Mouse (Mus musculus) heart, embryonic 12.5 days (tissue): ENCODE results near the gene Mdga1. TPM values are rescaled to one million over a fixed set of nuclear protein-coding genes. Genes with fewer than 3 reads are reported as not detected.

Experiments used
- ATAC-seq: fragments of 200-750 bp; cut with Nextera tagmentation; 2 replicates; pipeline ENCODE4 v1.8.0; 2017; ENCODE audit warnings: moderate TSS enrichment, moderate library complexity; ENCODE audit not compliant: insufficient number of reproducible peaks, low FRiP score
- H3K27ac ChIP-seq: fragments of 300-500 bp; sonication (generic); 2 replicates; pipeline ENCODE4 v1.5.1; 2016; ENCODE audit warnings: mild to moderate bottlenecking, moderate library complexity; ENCODE audit not compliant: poor library complexity, severe bottlenecking
- H3K27me3 ChIP-seq: fragments of 300-500 bp; sonication (generic); replicated peaks from 2 replicates; pipeline ENCODE4 v1.6.1; 2016; ENCODE audit warnings: mild to moderate bottlenecking, moderate library complexity
- H3K36me3 ChIP-seq: fragments of 300-500 bp; sonication (generic); 2 replicates; pipeline ENCODE4 v1.6.1; 2016; ENCODE audit warnings: mild to moderate bottlenecking, moderate library complexity
- H3K4me1 ChIP-seq: fragments of 300-500 bp; sonication (generic); replicated peaks from 2 replicates; pipeline ENCODE4 v1.6.1; 2016; ENCODE audit warnings: mild to moderate bottlenecking
- H3K4me2 ChIP-seq: fragments of 300-500 bp; sonication (generic); 2 replicates; pipeline ENCODE4 v1.6.1; 2016; ENCODE audit warnings: mild to moderate bottlenecking, moderate library complexity
- H3K4me3 ChIP-seq: fragments of 300-500 bp; sonication (generic); 2 replicates; pipeline ENCODE4 v1.5.1; 2016; ENCODE audit warnings: mild to moderate bottlenecking
- H3K9ac ChIP-seq: fragments of 300-500 bp; sonication (generic); 2 replicates; pipeline ENCODE4 v1.6.1; 2016; ENCODE audit warnings: mild to moderate bottlenecking, moderate library complexity
- H3K9me3 ChIP-seq: fragments of 300-500 bp; sonication (generic); replicated peaks from 2 replicates; pipeline ENCODE4 v1.6.1; 2016; ENCODE audit warnings: mild to moderate bottlenecking, moderate library complexity
- WGBS: fragments of 180-500 bp; shearing (Covaris S2); methylation state at CpG from one replicate; pipeline ENCODE4 v1.1.7; 2016; 5-methylcytosine and 5-hydroxymethylcytosine counted together
- polyA plus RNA-seq: library from polyadenylated mRNA; unstranded; fragments of >200 nt; fragmentation: Nextera tagmentation; extraction: Ambion mirVana; gene quantifications from 2 replicates; pipeline ENCODE4 v1.2.1, GENCODE M21; 2016

Gene Mdga1
- polyA plus RNA-seq: 3.9 and 6.2 TPM in 2 replicates

DNA sequence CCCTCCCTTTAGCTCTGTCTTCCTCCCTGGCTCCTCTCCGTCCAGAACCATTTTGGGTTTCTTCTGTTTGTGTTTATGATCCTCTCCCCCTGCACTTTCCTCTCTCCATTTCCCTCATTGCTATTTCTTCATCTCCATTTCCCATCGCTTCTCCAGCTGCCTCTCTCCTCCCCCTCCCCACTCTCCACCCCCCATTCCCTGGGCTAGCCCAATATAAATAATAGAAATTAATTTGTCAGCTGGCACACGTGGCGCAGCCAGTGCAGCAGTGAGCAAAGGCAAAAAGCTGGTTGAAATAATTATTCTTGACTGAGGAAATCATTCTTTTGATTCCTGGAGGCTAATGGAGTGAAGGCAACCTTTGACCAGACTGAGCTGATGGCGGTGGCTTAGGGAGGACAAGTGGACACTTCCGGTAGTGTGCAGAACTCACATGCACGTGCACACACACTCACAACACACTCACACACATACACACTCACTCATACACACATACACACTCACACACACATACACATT lies at the start of gene Mdga1:
Gene Mdga1, minus strand, starts transcription at position 51 of the 519 bp plus-strand sequence.
- H3K36me3 ChIP-seq: no peaks in the 10 kb centered on the region
- no peak within 1 kb of the TSS for H3K27ac ChIP-seq
- no peak within 1 kb of the TSS for H3K4me3 ChIP-seq
- H3K9ac ChIP-seq: no peak within 1 kb of the TSS
- peaks cover 15% of the 10 kb centered on the region for H3K27me3 ChIP-seq
- H3K4me2 ChIP-seq: no peak within 1 kb of the TSS
- ATAC-seq: no peak
- peaks cover 3% of the 10 kb centered on the region; the same call in 1 of the 2 replicates for H3K4me1 ChIP-seq
- 82% methylated on average over 7 of the region's 7 CpGs for WGBS
- H3K9me3 ChIP-seq: no peaks in the 10 kb centered on the region

DNA sequence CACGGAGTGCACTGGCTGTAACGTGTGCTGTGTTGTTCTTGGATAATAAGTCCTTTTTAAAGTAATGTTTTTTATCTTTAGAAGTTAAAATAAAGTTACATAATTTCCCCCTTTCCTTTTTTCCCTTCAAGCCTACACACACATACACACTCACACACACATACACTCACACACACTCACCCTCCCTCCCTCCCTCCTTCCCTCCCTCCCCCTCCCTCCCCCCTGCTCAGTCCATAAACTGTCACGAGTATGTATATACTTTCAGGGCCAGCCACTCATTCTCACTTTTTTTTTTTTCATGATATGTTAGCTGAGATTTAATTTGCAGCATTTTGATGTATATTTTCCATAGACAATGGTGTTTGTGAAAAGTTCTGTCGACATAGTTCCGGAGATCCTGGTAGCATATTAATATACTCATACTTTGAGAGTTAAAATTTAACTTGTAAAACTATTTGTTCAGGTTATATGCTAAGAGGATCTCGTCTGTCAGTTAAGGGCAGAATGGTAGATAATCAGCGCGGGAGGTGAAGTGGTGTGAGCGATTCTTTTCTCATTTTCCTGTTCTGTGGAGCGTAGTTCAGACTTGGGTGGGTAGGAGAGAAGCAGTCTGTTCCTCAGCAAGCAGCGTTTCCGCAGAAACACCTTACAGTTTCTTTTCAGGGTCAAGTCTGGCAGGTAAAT lies 49.2 kb upstream of the Mdga1 start:
- ATAC-seq: no peak
- H3K36me3 ChIP-seq: peaks cover 3% of the 10 kb centered on the region; the same call in 1 of the 2 replicates
- WGBS: 76% methylated on average over 12 of the region's 12 CpGs
- H3K4me2 ChIP-seq: no peak overlapping the region
- no peaks in the 10 kb centered on the region for H3K27me3 ChIP-seq
- H3K9me3 ChIP-seq: no peaks in the 10 kb centered on the region
- no peak overlapping the region for H3K4me3 ChIP-seq
- H3K27ac ChIP-seq: no peak overlapping the region
- no peak overlapping the region for H3K9ac ChIP-seq
- peaks cover 58% of the 10 kb centered on the region for H3K4me1 ChIP-seq

DNA sequence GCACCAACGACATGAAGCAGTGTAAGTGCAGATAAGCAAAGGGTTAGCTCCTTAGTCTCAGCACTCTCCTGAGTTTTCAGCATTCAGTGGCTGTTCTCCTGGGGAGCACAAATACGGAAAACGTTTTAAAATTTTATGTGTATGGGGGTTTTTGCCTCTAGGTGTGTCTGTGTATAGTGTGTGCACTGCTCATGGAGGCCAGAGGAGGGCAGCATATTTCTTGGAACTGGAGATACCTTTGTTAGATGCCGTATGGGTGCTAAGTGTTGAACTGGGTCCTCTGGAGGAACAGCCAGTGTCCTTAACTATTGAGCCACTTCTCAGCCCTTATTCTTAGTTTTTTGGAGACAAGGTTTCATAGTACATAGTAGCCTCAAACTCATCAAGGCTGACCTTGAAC lies 44.8 kb upstream of the Mdga1 start:
- Histone ChIP-seq H3K36me3 (peaks cover 14% of the 10 kb centered on the region), H3K4me3 (no peak overlapping the region), H3K27me3 (no peaks in the 10 kb centered on the region), H3K4me1 (peaks cover 30% of the 10 kb centered on the region), H3K9me3 (no peaks in the 10 kb centered on the region), H3K4me2 (no peak overlapping the region), H3K9ac (no peak overlapping the region), H3K27ac (no peak overlapping the region)
- ATAC-seq: no peak
- 91% methylated on average over 4 of the region's 4 CpGs for WGBS

DNA sequence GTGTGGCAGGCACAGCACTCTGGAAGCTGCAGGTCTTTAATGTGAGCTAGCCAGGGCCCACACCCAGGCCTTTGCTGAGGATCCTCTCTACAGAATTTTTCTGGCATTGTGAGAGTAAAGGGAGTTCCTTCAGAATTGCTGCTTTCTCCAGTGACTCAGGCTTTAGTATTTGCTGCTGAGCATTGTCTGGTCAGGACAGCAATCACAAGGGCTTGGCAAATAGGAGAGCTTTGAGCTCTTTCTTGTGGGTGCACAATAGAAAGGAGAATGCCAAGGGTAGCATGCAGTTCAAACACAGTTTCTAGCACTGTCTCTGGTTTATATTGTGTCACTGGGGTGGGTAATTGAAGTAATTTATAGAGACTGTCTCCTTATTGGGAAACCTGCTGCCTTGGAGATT lies 38.5 kb upstream of the Mdga1 start:
- no peaks in the 10 kb centered on the region for H3K27me3 ChIP-seq
- 0 out of 2 replicates have a peak overlapping the region, but pooled peaks have one; percentile 8 for H3K27ac ChIP-seq
- peaks cover 41% of the 10 kb centered on the region for H3K4me1 ChIP-seq
- H3K36me3 ChIP-seq: peaks cover 8% of the 10 kb centered on the region; the same call in 1 of the 2 replicates
- H3K4me2 ChIP-seq: peak overlapping the region; percentile 16; the same call in 1 of the 2 replicates
- no peaks in the 10 kb centered on the region for H3K9me3 ChIP-seq
- no peak overlapping the region for H3K9ac ChIP-seq
- ATAC-seq: no peak
- H3K4me3 ChIP-seq: no peak overlapping the region

DNA sequence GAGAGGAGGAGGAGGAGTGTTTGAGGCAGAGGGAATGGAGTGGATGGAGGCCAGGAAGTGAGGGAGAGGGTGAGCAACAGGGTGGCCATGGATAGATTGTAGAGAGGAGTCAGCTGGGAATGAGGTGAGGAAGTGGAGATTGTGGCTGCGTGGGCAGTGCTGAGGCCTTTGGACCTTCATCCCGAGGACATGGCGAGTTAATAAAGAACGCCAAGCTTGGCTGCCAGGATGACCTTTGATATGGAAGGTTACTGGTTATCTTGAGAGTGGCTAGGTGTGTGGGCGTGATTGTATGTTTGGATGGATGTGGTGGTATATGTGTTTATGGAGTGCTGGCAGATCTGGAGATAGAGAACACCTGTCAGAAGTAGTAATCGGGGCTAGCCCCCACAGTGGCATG lies 38.0 kb upstream of the Mdga1 start:
- H3K9ac ChIP-seq: no peak overlapping the region
- no peak for ATAC-seq
- no peak overlapping the region for H3K4me3 ChIP-seq
- H3K36me3 ChIP-seq: peaks cover 8% of the 10 kb centered on the region; the same call in 1 of the 2 replicates
- WGBS: 62% methylated on average over 6 of the region's 6 CpGs
- peaks cover 46% of the 10 kb centered on the region for H3K4me1 ChIP-seq
- H3K9me3 ChIP-seq: no peaks in the 10 kb centered on the region
- 0 out of 2 replicates have a peak overlapping the region, but pooled peaks have one; percentile 8 for H3K27ac ChIP-seq
- H3K27me3 ChIP-seq: no peaks in the 10 kb centered on the region
- peak overlapping the region; percentile 16 for H3K4me2 ChIP-seq

DNA sequence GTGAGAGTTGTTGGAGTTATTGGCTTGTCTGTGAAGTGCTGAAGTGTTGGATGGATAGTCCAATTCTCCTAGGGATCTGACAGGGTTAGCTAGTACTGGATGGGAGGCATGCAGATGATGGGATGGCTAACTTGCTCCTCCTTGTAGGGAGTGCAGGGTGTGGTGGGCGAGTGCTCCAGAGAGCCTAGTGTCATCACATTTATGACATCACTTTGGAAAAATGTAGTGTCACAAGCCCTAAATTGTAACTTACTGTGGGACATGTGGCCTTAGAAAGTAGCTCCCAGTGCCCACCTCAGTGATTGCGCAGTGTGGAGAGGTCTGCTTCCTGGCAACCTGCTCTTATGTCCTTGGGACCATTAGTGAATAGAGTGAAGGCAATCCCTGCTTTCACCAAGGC lies 37.0 kb upstream of the Mdga1 start:
- H3K9me3 ChIP-seq: no peaks in the 10 kb centered on the region
- peaks cover 8% of the 10 kb centered on the region; the same call in 1 of the 2 replicates for H3K36me3 ChIP-seq
- H3K4me2 ChIP-seq: peak overlapping the region; percentile 50
- no peaks in the 10 kb centered on the region for H3K27me3 ChIP-seq
- no peak for ATAC-seq
- 64% methylated on average over 2 of the region's 2 CpGs for WGBS
- H3K4me3 ChIP-seq: peak overlapping the region; percentile 14; the same call in 1 of the 2 replicates
- peaks cover 46% of the 10 kb centered on the region for H3K4me1 ChIP-seq
- peak overlapping the region; percentile 39; the same call in 1 of the 2 replicates for H3K9ac ChIP-seq
- H3K27ac ChIP-seq: peak overlapping the region; percentile 5; the same call in 1 of the 2 replicates

DNA sequence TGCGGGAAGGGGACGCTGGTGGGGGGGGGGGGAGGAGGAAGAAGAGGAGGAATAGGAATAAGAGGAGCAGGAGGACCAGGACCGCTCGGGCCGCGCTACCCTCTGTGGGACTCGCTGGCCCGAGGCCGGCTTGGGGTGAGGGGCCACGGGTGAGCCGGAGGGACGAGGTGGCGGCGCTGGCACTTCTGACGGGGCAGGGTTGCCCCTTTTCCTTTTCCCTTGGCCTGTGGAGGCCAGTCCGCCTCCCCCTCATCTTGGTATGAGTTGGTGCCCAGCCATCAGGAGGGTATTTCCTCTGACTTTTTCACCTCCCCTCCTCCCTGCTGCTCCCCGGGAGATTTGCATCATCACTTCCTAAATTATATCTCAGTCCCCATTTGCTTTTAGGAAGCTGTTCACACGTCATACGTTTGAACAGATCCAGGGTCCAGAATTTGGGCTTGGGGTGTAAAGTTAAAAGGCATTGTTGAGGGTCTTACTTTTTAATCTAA lies 35.6 kb upstream of the Mdga1 start:
- 0% methylated on average over 9 of the region's 19 CpGs for WGBS
- peaks cover 8% of the 10 kb centered on the region; the same call in 1 of the 2 replicates for H3K36me3 ChIP-seq
- peak; percentile 31 for ATAC-seq

DNA sequence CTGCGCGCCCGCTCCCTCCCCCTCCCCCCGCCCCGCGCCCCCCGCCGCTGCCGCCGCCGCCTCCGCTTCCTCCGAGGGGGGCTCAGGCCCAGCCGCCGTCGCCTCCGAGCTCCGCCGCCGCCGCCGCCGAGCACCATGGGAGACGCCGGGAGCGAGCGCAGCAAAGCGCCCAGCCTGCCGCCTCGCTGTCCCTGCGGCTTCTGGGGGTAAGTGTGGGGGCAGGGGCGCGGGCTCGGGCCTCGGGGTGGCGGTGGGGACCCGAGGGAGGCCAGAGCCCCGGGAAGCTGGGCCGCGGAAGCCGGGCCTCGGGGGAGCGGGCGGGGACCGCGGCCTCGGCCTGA lies 35.2 kb upstream of the Mdga1 start:
- Histone ChIP-seq H3K27me3 (no peaks in the 10 kb centered on the region), H3K9ac (peak overlapping the region; percentile 99), H3K4me3 (peak overlapping the region; percentile 99), H3K9me3 (no peaks in the 10 kb centered on the region), H3K36me3 (peaks cover 4% of the 10 kb centered on the region; the same call in 1 of the 2 replicates), H3K27ac (peak overlapping the region; percentile 100), H3K4me2 (peak overlapping the region; percentile 91), H3K4me1 (peaks cover 43% of the 10 kb centered on the region)
- WGBS: 0% methylated on average over 26 of the region's 47 CpGs
- no peak; the same call in 1 of the 2 replicates for ATAC-seq

More for the DNA sequence above, 35.6 kb upstream of the Mdga1 start:
- H3K27me3 ChIP-seq: no peaks in the 10 kb centered on the region
- peak overlapping the region; percentile 99 for H3K4me3 ChIP-seq
- peak overlapping the region; percentile 99 for H3K9ac ChIP-seq
- H3K4me1 ChIP-seq: peaks cover 46% of the 10 kb centered on the region
- no peaks in the 10 kb centered on the region for H3K9me3 ChIP-seq
- H3K27ac ChIP-seq: peak overlapping the region; percentile 100
- peak overlapping the region; percentile 91 for H3K4me2 ChIP-seq

DNA sequence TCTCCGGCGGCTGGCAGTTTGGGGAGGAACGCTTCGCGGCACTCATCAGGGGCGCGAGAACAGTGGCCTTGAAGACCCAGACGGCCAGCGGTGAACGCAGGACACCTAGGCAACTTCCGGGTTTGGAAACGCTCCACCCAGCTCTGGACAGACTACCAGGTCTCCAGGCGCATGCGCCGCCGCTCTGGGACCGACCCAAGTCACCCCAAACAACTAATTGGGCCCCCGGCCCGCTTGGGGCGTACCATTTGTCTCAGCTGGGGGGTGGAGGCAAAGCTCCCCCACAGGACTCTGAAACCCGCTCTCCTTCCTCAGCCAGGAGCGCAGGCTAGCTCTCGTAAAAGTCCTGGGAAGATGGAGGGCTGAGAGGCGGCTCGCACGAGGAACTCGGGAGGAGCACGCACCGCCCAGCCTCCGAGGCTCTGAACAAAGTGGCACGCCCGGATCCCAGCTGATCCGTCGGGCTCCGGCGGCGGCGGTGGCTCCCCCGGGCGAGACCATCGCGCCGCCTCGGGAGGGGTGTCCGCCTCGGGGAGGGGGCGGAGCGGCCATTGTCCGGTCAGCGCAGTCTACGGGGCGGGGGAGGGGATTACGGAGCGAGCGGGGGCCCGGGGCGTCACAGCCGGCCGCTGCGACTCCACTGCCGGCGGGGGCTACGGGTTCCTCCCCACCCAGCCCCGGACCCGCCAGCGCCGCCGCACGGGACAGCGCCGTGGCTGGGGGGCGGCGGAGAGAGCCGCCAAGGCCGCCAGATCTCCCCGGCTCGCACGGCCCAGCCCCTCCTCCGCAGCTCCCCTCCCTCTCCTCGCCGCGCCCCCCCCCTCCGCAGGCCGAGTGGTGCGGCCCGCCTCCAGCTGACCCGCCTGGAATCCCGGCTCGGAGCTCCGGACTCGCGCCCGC lies 34.6 kb upstream of the Mdga1 start, which contains the start of gene Zfand3:
Gene Zfand3, plus strand, starts transcription at position 531 of the 900 bp plus-strand sequence.
- Histone ChIP-seq H3K4me3 (peak within 1 kb of the TSS; percentile 99), H3K4me2 (peak within 1 kb of the TSS; percentile 91), H3K4me1 (peaks cover 38% of the 10 kb centered on the region), H3K9me3 (no peaks in the 10 kb centered on the region), H3K36me3 (no peaks in the 10 kb centered on the region), H3K27me3 (no peaks in the 10 kb centered on the region), H3K27ac (peak within 1 kb of the TSS; percentile 100), H3K9ac (peak within 1 kb of the TSS; percentile 99)
- ATAC-seq: peak; percentile 96
- WGBS: under 1% methylated on average over 65 of the region's 93 CpGs

DNA sequence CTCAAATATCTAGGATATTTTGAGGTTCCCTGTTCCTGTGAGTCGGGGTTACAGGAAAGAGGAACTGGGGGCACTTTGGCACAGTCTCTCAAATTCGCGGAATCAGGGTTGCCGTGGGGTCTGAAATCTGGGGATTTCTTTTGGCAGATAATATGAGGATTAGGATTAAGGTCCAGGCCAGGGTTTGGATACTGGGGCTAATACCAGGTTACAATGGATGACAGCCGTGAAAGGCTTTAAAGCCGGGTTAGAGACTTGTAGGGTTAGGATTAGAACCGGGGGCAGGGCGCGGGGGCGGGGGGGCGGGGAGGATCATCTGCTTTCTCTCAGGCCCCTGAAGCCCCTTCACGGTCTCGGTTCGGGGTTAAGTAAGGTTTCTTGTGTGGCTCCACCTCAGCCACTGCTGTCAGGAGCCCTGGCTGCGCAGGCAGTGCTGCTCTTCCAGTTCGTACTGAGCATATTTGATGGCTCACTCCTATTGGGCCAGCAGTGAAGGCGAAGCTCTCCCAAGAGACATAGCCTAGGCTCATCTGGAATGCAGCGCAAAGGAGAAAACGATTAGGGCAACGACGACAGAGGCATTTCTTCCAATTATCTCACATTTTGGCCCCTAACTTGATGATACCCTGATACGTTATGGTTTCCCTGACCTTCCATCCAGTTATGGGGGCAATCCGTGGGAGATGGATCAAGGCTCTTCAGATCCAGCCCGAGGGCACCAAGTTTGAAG lies 28.8 kb upstream of the Mdga1 start:
- Histone ChIP-seq H3K4me3 (no peak overlapping the region), H3K9me3 (no peaks in the 10 kb centered on the region), H3K36me3 (no peaks in the 10 kb centered on the region), H3K9ac (no peak overlapping the region), H3K27ac (no peak overlapping the region), H3K4me2 (no peak overlapping the region), H3K27me3 (no peaks in the 10 kb centered on the region), H3K4me1 (peaks cover 8% of the 10 kb centered on the region)
- no peak for ATAC-seq
- WGBS: 77% methylated on average over 24 of the region's 24 CpGs
